Mouse (Mus musculus): ENCODE measurements at regions not wholly inside any gene's neighbourhood (a gene's known extent, or its start where the extent isn't known, plus 50 kb on each side); places are given as distances from the start of the nearest gene placed in this dataset.

DNA sequence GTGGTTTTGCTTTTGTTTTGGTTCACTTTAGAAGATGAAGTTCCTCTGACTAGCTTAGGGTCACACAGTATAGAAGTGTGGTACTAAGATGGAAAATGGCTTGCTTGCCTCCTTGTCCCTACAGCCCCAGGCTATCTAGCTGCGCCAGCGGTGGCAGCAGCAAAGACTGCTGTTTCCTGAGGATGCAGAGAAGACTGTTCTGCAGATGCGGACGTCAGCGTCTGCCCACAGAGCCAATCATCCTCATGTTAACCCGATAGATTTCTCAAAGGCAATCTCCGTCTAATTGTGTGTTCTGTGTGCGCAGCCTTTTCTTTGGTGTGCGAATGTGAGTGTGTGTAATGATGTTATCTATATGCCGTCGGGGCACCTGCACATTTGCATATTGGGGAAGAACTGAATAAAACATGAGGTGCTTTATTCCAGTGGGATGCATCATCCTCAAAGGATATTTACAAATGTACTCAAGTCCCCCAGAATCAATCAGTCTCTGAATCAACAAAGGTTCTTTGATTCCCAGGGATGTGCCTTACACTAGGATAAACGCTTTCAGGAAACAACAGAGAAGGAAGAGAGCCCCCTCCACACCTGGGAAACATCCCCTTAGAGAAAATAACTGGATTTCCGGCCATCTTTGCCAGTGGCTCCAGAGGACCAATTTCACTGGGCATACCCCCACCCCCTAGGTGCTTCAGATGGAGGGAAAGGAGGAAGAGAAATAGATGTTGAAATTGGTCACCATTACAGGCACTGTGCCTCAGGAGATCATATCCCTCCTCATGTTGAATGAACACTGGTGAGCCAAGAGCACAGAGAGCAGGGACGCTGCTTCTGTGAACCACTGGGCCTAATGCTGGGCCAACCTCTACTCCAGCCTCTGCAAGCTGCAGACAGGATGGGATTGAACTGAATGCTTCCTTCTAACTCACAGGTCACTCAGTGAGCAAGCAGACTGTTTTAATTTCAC is 409.7 kb upstream of the Plxna2 start:
- TF ChIP-seq CTCF (IDR thresholded peaks at IDR 0.05; ENCODE audit: extremely low read depth, insufficient read length, insufficient replicate concordance, low read depth, low read length) (no peak), POLR2A (IDR thresholded peaks at IDR 0.05; ENCODE audit: low read depth, low read length) (no peak)

All from small intestine, adult 2 months (tissue).